Mouse (Mus musculus): ENCODE results near the gene Plek.

Gene Plek

DNA sequence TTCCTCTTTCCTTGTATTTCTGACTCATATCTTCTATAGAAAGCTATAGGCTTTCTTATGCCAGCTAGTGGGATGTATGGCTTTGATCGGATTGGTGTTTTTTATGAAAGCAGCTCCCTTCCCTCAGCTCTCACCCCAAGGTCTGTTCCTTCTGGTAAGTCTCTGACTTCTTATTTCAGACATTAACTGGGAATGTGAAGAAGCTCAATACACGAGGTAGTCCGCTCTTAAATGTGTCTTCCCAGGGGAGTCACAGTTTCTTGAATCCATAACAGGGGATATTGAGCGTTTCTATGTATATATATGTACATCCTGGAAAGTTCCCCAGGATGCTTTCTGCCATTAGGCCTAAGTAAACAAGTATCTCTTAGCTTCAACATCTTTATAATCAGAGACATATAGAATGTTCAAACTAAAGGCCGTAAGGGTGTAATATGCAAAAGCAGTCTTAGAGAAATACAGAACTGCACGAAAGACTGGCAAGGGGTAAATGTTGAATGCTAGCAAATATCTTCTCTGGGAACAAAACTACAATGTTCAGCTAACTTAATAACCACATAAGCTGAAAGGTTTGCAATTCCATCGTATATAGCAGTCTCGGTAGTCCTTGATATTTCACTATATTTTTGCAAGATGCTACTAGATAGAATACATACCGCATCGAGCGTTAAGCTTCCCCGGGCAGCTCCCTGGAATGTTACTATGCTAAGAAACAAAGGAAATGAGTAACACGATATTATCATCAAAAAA lies 101.8 kb downstream of the Plek start:
- DNase-seq (ENCODE audit: low spot score), result no peak

DNA sequence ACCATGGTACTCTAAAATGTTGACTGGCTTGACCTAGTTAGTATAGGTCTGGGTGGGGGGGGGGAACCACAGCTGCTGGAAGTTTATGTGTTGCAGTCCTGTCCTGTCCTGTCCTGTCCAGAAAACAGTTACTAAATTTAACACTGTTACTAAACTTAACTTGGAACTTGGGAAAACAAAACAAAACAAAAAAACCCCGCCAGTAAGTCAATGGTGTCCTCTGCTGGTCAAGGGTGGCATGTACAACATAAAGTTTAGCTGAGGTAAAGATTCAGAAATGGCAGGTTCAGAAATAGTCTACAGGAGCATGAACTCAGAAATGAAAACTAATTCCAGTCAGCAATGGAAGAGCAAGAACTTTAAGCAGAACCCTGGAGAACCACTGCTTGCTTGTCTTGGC lies 103.4 kb downstream of the Plek start:
- DNase-seq (ENCODE audit: low spot score), result no peak

DNA sequence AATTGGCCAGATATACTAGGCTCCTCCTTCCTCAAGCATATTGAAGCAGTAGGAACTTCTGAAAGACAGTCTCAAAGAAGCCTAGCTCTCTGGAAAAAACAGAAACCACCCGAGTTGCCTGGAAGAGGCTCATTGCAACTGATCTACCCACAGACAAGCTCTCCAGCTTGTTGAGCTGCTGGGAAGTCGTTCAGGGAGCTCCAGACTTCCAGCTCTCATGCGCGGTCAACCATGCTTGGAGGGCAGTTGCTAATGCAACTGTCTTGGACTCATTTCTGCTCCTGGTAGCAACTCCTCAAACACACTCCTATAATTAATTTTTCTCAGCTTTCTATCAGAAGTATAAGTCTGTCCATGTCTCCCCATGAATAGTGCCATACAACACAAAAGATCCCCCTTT lies 109.2 kb downstream of the Plek start:
- no peak for DNase-seq (ENCODE audit: low spot score)

- no peak for DNase-seq (ENCODE audit: low spot score)
Observed at GRCm38 (mm10) chr11:16941973-16942452, 110.2 kb downstream of the Plek start.

DNA sequence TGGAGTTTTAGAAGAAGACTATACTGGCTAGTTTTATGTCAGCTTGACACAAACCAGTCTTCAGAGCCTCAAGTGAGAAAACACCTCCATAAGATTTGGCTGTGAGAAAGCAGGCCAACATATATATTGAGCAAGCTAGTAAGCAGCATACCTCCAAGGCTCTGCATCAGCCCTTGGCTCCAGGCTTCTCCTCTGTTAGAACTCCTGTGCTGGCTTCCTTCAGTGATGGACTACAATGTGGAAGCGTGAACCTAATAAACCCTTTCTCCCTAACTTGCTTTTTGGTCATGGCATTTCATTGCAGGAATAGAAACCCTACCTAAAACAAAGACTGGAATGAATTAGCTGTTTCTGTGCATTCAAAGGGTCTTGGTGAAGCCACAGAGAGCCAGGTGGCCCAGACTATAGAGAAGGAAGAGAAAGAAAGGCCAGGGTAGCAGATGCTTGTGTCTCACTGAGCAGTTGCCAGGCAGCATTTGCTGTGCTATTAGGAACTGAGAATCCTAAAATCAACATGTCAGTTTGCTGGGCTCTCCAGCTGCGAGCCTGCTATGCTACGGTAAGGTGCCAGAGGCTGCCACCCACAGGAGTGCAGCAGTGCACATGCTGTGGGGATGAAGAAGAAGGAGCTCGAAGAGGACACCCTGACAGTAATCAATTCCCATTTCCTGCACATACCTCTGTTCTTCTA lies 110.9 kb downstream of the Plek start:
- DNase-seq (ENCODE audit: low spot score), result no peak

DNA sequence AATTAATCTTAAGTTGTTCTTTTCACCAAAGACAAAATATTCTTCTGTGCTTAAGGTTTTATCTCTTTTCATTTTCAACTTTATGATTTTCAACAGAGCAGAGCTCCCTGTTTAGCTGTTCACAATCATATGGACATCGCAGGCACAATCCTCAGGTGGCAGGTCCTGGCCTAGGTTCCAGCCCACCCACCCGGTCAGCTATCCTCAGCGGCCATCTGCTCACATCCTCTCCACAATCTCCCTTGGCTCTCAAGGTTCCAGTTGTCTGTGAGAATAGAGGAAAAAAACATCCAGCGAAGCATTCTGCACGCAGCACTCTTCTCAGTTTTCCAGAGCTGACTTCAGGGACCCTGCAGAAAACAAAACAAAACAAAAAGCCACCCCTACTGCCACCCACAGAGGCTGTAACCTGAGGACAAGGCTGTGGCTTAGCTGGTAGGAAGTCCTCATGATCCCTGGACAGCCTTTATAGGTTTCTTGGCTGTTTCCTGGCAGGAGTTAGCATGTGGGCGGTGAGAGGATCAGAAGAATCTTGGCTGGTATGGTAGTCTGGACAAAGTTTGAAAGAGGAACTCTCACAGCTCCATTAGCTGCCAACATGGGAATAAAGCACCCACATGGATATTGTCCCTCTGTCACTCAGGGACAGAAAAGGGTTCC lies 116.5 kb downstream of the Plek start:
- DNase-seq (ENCODE audit: low spot score), result no peak

GRCm38 (mm10) chr11:16932159-16932558 lies 120.0 kb downstream of the Plek start:
- no peak for DNase-seq (ENCODE audit: low spot score)

Measured in urinary bladder, postnatal 10 days (tissue).